Mouse (Mus musculus): Measurements from ENCODE around the gene Tmem131l. TPM values are rescaled to one million over a fixed set of nuclear protein-coding genes. Genes with fewer than 3 reads are reported as not detected.

The Tmem131l gene
- polyA plus RNA-seq (2015; fragmentation: Nextera tagmentation; extraction: Ambion mirVana): 26.1 and 32.0 TPM in 2 replicates

- Histone ChIP-seq H3K4me1 (replicated peaks) (peaks cover 12% of the 10 kb centered on the region), H3K27me3 (replicated peaks) (no peaks in the 10 kb centered on the region), H3K9ac (peak within 1 kb of the TSS; percentile 93), H3K4me3 (replicated peaks) (peak within 1 kb of the TSS; percentile 96), H3K4me2 (replicated peaks) (peak within 1 kb of the TSS; percentile 94), H3K9me3 (no peaks in the 10 kb centered on the region), H3K27ac (peak within 1 kb of the TSS; percentile 91), H3K36me3 (no peaks in the 10 kb centered on the region)
- under 1% methylated on average over 95 of the region's 100 CpGs for WGBS
- ATAC-seq: peak; percentile 96
These were observed at the start of gene Tmem131l for GRCm38 (mm10) chr3:84039646-84040475. Tmem131l (minus strand) TSS chr3:84040175.

- H3K9me3 ChIP-seq: no peaks in the 10 kb centered on the region
- H3K4me2 ChIP-seq (replicated peaks): no peak overlapping the region
- H3K4me1 ChIP-seq (replicated peaks): no peaks in the 10 kb centered on the region
- no peak for ATAC-seq
- 72% methylated on average over 2 of the region's 2 CpGs for WGBS
- no peaks in the 10 kb centered on the region for H3K36me3 ChIP-seq
- no peak overlapping the region for H3K9ac ChIP-seq
- no peaks in the 10 kb centered on the region for H3K27me3 ChIP-seq (replicated peaks)
- H3K4me3 ChIP-seq (replicated peaks): no peak overlapping the region
- H3K27ac ChIP-seq: no peak overlapping the region
These were observed 46.9 kb upstream of the Tmem131l start for GRCm38 (mm10) chr3:84086921-84087320.

- Histone ChIP-seq H3K4me2 (replicated peaks) (no peak overlapping the region), H3K9me3 (no peaks in the 10 kb centered on the region), H3K9ac (no peak overlapping the region), H3K36me3 (no peaks in the 10 kb centered on the region), H3K4me3 (replicated peaks) (no peak overlapping the region), H3K4me1 (replicated peaks) (no peaks in the 10 kb centered on the region), H3K27ac (no peak overlapping the region), H3K27me3 (replicated peaks) (no peaks in the 10 kb centered on the region)
- peak; percentile 88 for ATAC-seq
- WGBS: 68% methylated on average over 7 of the region's 7 CpGs
These were observed 46.4 kb upstream of the Tmem131l start for GRCm38 (mm10) chr3:84086337-84086736.

- 35% methylated on average over 9 of the region's 9 CpGs for WGBS
- no peak overlapping the region for H3K27ac ChIP-seq
- ATAC-seq: peak; percentile 42; the same call in 1 of the 2 replicates
- H3K4me2 ChIP-seq (replicated peaks): no peak overlapping the region
- no peaks in the 10 kb centered on the region for H3K9me3 ChIP-seq
- H3K36me3 ChIP-seq: no peaks in the 10 kb centered on the region
- H3K4me1 ChIP-seq (replicated peaks): no peaks in the 10 kb centered on the region
- H3K27me3 ChIP-seq (replicated peaks): no peaks in the 10 kb centered on the region
- H3K9ac ChIP-seq: no peak overlapping the region
- H3K4me3 ChIP-seq (replicated peaks): no peak overlapping the region
These were observed 45.5 kb upstream of the Tmem131l start for GRCm38 (mm10) chr3:84085429-84085828.

GRCm38 (mm10) chr3:84081208-84081722, 41.3 kb upstream of the Tmem131l start:
- 62% methylated on average over 4 of the region's 4 CpGs for WGBS
- no peaks in the 10 kb centered on the region for H3K36me3 ChIP-seq
- H3K9me3 ChIP-seq: no peaks in the 10 kb centered on the region
- no peak for ATAC-seq
- H3K27ac ChIP-seq: no peak overlapping the region
- no peaks in the 10 kb centered on the region for H3K27me3 ChIP-seq (replicated peaks)
- H3K4me3 ChIP-seq (replicated peaks): no peak overlapping the region
- no peak overlapping the region for H3K4me2 ChIP-seq (replicated peaks)
- H3K9ac ChIP-seq: no peak overlapping the region
- H3K4me1 ChIP-seq (replicated peaks): no peaks in the 10 kb centered on the region

- no peak overlapping the region for H3K27ac ChIP-seq
- no peaks in the 10 kb centered on the region for H3K36me3 ChIP-seq
- no peaks in the 10 kb centered on the region for H3K9me3 ChIP-seq
- no peak for ATAC-seq
- 83% methylated on average over 7 of the region's 7 CpGs for WGBS
- no peaks in the 10 kb centered on the region for H3K27me3 ChIP-seq (replicated peaks)
- H3K4me2 ChIP-seq (replicated peaks): no peak overlapping the region
- no peak overlapping the region for H3K9ac ChIP-seq
- H3K4me3 ChIP-seq (replicated peaks): no peak overlapping the region
- no peaks in the 10 kb centered on the region for H3K4me1 ChIP-seq (replicated peaks)
These were observed 40.1 kb upstream of the Tmem131l start for GRCm38 (mm10) chr3:84080074-84080473.

GRCm38 (mm10) chr3:84077505-84077904, 37.5 kb upstream of the Tmem131l start:
- no peak for ATAC-seq
- no peak overlapping the region for H3K4me2 ChIP-seq (replicated peaks)
- H3K27me3 ChIP-seq (replicated peaks): no peaks in the 10 kb centered on the region
- no peaks in the 10 kb centered on the region for H3K36me3 ChIP-seq
- 86% methylated on average over 4 of the region's 4 CpGs for WGBS
- H3K27ac ChIP-seq: no peak overlapping the region
- H3K9me3 ChIP-seq: no peaks in the 10 kb centered on the region
- H3K4me1 ChIP-seq (replicated peaks): no peaks in the 10 kb centered on the region
- H3K9ac ChIP-seq: no peak overlapping the region
- no peak overlapping the region for H3K4me3 ChIP-seq (replicated peaks)

- Histone ChIP-seq H3K4me2 (replicated peaks) (no peak overlapping the region), H3K27ac (no peak overlapping the region), H3K9me3 (no peaks in the 10 kb centered on the region), H3K9ac (no peak overlapping the region), H3K4me3 (replicated peaks) (no peak overlapping the region), H3K4me1 (replicated peaks) (no peaks in the 10 kb centered on the region), H3K36me3 (no peaks in the 10 kb centered on the region), H3K27me3 (replicated peaks) (no peaks in the 10 kb centered on the region)
- no peak for ATAC-seq
- WGBS: 74% methylated on average over 13 of the region's 13 CpGs
These were observed 36.8 kb upstream of the Tmem131l start for GRCm38 (mm10) chr3:84076543-84077332.

GRCm38 (mm10) chr3:84075516-84075915, 35.5 kb upstream of the Tmem131l start:
- H3K36me3 ChIP-seq: no peaks in the 10 kb centered on the region
- ATAC-seq: 0 out of 2 replicates have a peak, but pooled peaks have one; percentile 41
- no peaks in the 10 kb centered on the region for H3K4me1 ChIP-seq (replicated peaks)
- H3K27ac ChIP-seq: no peak overlapping the region
- H3K27me3 ChIP-seq (replicated peaks): no peaks in the 10 kb centered on the region
- H3K4me3 ChIP-seq (replicated peaks): no peak overlapping the region
- WGBS: 47% methylated on average over 4 of the region's 4 CpGs
- H3K9ac ChIP-seq: no peak overlapping the region
- H3K4me2 ChIP-seq (replicated peaks): no peak overlapping the region
- H3K9me3 ChIP-seq: no peaks in the 10 kb centered on the region

GRCm38 (mm10) chr3:84074777-84075176, 34.8 kb upstream of the Tmem131l start:
- Histone ChIP-seq H3K4me2 (replicated peaks) (no peak overlapping the region), H3K4me1 (replicated peaks) (no peaks in the 10 kb centered on the region), H3K27me3 (replicated peaks) (no peaks in the 10 kb centered on the region), H3K9ac (no peak overlapping the region), H3K9me3 (no peaks in the 10 kb centered on the region), H3K27ac (no peak overlapping the region), H3K4me3 (replicated peaks) (no peak overlapping the region), H3K36me3 (no peaks in the 10 kb centered on the region)
- ATAC-seq: no peak
- 81% methylated on average over 2 of the region's 2 CpGs for WGBS

- 14% methylated on average over 2 of the region's 2 CpGs for WGBS
- no peak for ATAC-seq
These were observed 31.7 kb upstream of the Tmem131l start for GRCm38 (mm10) chr3:84071641-84072040.

GRCm38 (mm10) chr3:84070811-84071210, 30.8 kb upstream of the Tmem131l start:
- H3K4me2 ChIP-seq (replicated peaks): no peak overlapping the region
- WGBS: 90% methylated on average over 8 of the region's 8 CpGs
- no peaks in the 10 kb centered on the region for H3K9me3 ChIP-seq
- H3K27ac ChIP-seq: no peak overlapping the region
- H3K36me3 ChIP-seq: no peaks in the 10 kb centered on the region
- H3K9ac ChIP-seq: no peak overlapping the region
- H3K4me3 ChIP-seq (replicated peaks): no peak overlapping the region
- no peaks in the 10 kb centered on the region for H3K4me1 ChIP-seq (replicated peaks)
- H3K27me3 ChIP-seq (replicated peaks): no peaks in the 10 kb centered on the region
- ATAC-seq: no peak

More at GRCm38 (mm10) chr3:84071641-84072040, 31.7 kb upstream of the Tmem131l start:
- H3K4me1 ChIP-seq (replicated peaks): no peaks in the 10 kb centered on the region
- no peaks in the 10 kb centered on the region for H3K27me3 ChIP-seq (replicated peaks)
- H3K4me2 ChIP-seq (replicated peaks): no peak overlapping the region
- no peaks in the 10 kb centered on the region for H3K36me3 ChIP-seq
- H3K27ac ChIP-seq: no peak overlapping the region
- H3K4me3 ChIP-seq (replicated peaks): no peak overlapping the region
- H3K9ac ChIP-seq: no peak overlapping the region
- no peaks in the 10 kb centered on the region for H3K9me3 ChIP-seq

Measured in intestine, embryonic 15.5 days (tissue).